Mouse (Mus musculus) cerebellum, adult 18-20 months (tissue): ENCODE measurements around the gene Ppip5k2.

ENCODE experiments used
- DNase-seq, 2 experiments: peaks; one replicate each; pipeline ENCODE4 v3.0.0; 2021

Gene Ppip5k2

DNA sequence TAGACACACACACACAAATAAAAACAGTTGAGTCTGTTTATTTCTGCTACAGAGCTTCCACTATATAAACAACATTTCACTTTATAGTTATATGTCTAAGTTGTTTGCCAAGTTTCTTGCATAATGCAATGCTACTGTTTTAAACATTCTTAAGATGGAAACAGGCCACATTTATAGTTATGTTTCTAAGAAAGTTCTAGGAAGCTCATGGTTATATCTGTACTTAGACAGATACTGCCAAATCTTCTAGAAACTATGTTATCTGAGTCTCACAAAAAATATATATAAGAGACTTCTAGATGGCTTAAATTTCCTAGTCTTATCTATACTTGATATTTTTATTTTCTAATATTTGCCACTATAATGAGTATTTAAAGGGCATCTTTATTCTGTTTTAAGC lies 17.0 kb downstream of the Ppip5k2 start:
- DNase-seq, result no peak

DNA sequence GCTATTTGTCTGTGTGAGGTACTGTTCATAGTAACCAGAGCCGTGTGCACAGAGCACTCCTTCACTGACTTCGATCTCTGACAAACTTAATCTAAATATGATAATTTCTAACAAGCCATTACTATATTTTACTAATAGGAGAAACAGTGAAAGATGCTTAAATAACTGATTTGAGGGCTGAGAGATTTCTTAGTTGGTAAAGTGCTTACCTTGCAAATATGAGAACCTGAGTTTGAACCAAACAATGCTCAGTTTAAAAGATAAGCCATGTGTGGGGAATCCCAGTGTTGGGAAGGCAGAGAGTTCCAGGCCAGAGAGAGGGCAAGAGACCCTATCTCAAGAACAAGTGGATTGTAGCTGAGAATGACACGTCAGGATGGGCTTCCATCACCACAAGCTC lies 22.0 kb downstream of the Ppip5k2 start:
- no peak for DNase-seq

DNA sequence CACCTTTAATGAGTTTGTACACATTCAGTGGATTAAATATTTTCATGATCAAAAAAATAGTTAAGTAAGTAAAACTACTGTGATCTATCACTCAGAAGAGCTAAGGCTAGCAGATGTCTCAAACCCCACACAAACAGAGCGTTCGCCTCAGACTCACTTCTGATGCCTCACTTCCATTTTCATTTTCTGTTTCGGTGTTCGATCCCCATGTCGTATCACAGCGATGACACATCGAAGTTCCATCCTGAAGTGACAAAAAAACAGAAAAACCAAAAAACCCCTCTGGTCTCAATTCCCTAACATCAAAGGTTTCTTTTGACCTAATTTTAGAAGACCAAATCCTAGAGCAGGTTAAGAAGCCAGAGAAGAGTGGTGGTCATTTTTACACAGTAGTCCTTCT lies 23.9 kb downstream of the Ppip5k2 start:
- no peak for DNase-seq

GRCm38 (mm10) chr1:97745712-97746111 lies 24.5 kb downstream of the Ppip5k2 start:
- DNase-seq, result no peak

DNA sequence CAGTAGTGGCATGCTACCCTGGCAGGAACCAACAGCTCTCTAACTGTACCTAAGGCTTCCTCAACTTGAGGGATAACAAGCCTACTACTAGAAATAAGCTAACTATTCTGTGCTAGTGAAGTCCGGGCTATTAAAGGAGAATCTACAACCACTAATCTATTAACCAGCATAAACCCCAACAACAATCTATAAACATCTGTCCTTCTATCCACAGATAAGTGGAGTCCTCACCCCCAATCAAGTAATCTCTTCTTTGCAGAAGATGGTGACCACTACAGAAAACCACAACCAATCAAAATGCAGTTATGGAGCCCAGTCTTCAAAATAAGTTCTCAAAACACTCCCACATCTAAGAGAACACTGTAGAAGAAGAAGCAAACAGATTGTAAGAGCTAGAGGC lies 27.1 kb downstream of the Ppip5k2 start:
- no peak for DNase-seq

GRCm38 (mm10) chr1:97729339-97729738 lies 40.9 kb downstream of the Ppip5k2 start:
- no peak for DNase-seq

GRCm38 (mm10) chr1:97726730-97727129 lies 43.5 kb downstream of the Ppip5k2 start:
- no peak for DNase-seq

- no peak for DNase-seq
Observed at GRCm38 (mm10) chr1:97718440-97718839, 51.8 kb downstream of the Ppip5k2 start.

- no peak for DNase-seq
Observed at GRCm38 (mm10) chr1:97714334-97714868, 55.8 kb downstream of the Ppip5k2 start.

- no peak for DNase-seq
Observed at GRCm38 (mm10) chr1:97710520-97710919, 59.7 kb downstream of the Ppip5k2 start.

DNA sequence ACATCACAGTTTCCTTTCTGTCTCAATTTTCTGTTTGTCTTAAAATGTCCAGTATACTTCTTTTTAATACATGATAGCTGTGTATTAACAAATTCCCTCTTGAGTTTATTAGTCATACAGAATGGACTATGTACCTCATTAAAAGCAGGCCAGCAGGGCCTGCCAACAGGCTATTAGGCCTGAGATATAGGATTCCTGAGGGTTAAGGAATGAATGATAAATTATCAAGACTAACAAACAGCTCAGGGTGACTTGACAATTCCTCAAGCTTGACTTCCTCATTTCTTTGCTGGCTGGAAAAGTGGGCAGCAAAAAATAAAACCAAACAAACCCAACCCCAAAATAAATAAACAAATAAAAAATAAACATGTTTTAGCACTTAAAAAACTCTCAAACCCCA lies 64.8 kb downstream of the Ppip5k2 start:
- no peak for DNase-seq

GRCm38 (mm10) chr1:97704646-97705045 lies 65.6 kb downstream of the Ppip5k2 start:
- no peak for DNase-seq

DNA sequence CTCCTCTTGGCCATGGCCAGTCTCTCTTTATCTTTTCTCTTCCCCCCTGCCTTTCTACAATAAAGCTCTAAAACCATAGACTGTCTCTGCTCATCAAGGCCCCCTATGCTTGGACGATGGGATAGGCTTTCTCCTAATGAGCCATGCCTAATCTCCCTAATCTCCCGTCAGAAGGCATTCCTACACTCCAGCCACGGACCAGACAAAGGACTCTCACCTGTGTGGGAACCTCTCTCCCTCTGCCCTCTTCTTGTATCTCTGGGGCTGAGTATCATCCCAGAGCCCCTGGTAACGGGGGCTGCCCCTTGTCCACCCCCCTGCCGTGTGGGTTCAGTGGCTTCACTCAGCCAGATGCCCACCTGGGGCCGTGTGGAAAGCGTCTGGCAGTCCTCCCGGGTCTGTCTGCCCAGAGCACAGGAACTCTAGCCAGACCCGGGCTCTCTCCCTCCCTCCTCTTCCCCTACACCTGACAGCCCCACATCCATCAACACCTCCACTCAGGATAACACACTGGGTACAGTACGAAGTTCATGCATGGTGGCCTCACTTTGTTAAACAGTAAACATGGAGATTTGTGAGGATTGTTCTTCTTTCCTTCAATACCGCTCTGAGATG lies 71.1 kb downstream of the Ppip5k2 start:
- no peak for DNase-seq

GRCm38 (mm10) chr1:97697273-97697672 lies 72.9 kb downstream of the Ppip5k2 start:
- no peak for DNase-seq

DNA sequence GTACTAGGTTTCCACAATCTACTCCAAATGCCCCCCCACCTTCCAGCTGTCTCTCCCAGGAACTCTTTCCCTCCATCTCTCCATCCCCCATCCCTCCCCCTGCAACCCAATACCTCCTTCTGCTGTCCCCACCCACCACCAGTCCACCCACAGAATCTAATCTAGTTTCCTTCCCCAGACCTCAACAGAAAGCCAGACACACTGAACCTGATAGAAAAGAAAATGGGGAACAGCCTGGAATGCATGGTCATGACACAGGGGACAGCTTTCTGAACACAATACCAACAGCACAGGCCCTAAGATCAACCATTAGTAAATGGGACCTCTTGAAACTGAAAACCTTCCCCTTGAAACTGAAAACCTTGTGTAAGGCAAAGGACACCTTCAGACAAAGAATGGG lies 76.4 kb downstream of the Ppip5k2 start:
- no peak for DNase-seq

DNA sequence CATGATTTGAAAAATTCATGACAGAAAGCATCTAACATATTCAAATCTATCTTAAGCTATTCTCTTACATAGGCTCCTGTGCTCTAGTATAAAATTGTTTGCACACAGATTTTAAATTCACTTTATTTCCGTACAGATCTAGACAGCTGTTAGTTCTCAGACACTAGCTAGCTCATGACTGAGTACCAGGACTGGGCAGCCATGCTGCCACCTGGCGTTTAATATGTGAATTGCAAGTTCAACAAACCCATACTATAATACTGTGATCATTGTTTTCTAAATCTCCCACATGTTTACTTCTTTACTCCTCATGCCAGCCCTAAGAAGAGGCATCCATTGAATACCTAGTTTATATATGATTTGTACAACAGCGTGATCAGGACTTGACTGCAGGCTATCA lies 81.5 kb downstream of the Ppip5k2 start:
- DNase-seq, result peak; percentile 10 to 22

DNA sequence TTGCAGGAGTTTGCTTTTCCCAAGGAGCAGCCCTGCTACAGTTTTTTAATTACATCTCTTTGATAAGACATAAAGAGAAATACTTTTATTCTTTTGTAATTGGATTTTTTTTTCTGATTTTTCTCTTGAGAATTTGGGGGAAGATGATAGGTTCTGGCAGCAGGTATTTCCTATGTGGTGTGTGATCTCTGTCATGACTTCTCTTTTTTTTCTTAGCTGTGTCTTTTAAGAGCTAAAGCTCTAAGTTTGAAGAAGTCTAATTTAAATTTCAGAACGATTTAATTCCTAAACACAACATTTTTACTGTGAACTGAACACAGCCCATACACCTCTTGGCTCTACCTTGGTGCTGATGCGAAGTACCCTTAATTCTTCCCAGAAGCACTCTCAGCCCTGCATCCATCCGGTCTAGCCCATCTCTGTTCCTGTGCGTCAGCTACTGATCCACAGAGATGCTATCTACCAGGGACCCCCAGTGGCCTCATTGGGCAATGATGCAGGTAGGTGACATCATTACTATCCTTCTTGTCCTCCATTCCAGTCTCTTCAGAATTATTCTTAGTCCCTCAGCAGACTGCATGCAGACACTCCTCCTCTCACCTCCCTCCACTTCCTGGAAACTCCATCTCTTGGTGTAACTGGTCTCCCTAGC lies 93.6 kb downstream of the Ppip5k2 start:
- DNase-seq, result no peak

DNA sequence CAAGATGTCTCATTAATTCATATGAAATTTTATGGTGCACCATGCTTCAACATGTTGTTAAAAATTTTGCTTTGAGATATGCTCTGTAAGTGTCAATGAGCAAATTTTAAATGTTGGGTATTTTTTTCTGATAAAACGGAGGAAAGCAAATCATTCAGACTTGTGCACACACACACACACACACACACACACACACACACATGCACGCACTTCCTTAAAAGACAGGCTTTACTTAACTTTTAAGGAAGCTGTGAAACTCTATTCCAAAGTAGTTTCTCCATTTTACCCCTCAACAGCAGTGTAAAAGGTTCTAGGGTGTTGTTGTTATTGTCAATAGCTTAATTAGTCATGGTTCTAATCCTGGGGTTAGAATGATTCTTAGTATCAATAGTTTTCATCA lies 94.1 kb downstream of the Ppip5k2 start:
- no peak for DNase-seq

DNA sequence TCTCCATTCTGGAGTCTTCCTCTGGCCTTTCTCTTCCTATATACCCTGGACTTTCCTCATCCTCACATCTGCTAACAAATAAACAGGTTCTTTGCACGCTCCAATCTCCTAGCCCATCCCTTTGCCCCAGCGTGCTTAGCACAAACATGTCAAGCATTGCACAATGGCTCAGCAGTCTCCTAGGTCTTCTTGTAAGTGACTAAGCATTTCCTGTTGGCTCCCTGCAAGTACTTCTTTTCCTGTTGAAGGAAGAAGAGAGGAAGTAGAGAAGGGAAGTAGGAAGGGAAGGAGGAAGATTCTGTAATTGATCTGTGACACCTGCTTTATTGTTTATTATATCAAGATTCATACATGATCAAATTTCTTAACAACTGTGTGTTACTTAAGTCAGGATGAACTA lies 97.4 kb downstream of the Ppip5k2 start:
- no peak for DNase-seq

GRCm38 (mm10) chr1:97667288-97667687 lies 102.9 kb downstream of the Ppip5k2 start:
- DNase-seq, result no peak

DNA sequence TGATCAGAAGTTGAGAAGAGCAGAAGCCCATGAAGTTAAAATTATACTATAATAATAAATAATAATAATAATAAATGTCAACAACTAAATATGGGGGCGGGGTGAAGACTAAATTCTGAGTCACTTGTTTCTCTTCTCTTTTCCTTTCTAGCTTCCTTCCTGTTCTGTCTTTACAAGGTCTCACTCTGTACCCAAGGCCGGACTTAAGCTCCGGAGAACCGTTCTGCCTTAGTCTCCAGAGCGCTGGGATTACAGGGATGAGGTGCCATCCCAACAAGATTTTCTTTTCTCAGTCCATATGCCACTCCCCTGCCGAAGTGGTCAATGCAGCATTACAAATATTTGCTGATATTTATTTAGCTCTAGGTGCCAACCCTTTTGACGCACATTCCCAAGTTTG lies 107.9 kb downstream of the Ppip5k2 start:
- peak; percentile 26 to 38 for DNase-seq

- DNase-seq, result peak; percentile 83 to 92
Observed at GRCm38 (mm10) chr1:97661406-97662241, 108.6 kb downstream of the Ppip5k2 start, which contains the start of gene D1Ertd622e. Gene D1Ertd622e, minus strand, starts transcription at chr1:97662074.

- peak; percentile 78 to 81 for DNase-seq
Observed at GRCm38 (mm10) chr1:97660687-97661405, 109.4 kb downstream of the Ppip5k2 start.
